Mouse (Mus musculus) MEL (cell line): ENCODE measurements around the gene Olfr1369-ps1. TPM values are rescaled to one million over a fixed set of nuclear protein-coding genes. Genes with fewer than 3 reads are reported as not detected.

Experiments
- DNase-seq: peaks from one replicate; pipeline ENCODE4 v3.0.0; 2011; ENCODE audit warnings: low read depth, low spot score
- H3K27ac ChIP-seq: 2 replicates; pipeline ENCODE4 v1.5.1; 2012; ENCODE audit warnings: low read depth, mild to moderate bottlenecking, control low read depth, low read length, moderate library complexity; ENCODE audit not compliant: control insufficient read depth
- H3K27me3 ChIP-seq, 2 experiments: fragments of 150-350 bp in 1 of 2; sonication (generic) in 1 of 2; 2 replicates each; pipeline ENCODE4 v1.6.1; 2012; ENCODE audit warnings: low read length in 2 of 2, mild to moderate bottlenecking in 2 of 2, improper control_type of control experiment in 1 of 2, moderate library complexity in 1 of 2; ENCODE audit not compliant: insufficient read depth in 2 of 2, control insufficient read depth in 1 of 2
- H3K36me3 ChIP-seq, 2 experiments: 2 replicates each; pipeline ENCODE4 v1.6.1; 2012 to 2014; ENCODE audit warnings: low read length in 2 of 2, improper control_type of control experiment in 1 of 2, inconsistent platforms in 1 of 2, mild to moderate bottlenecking in 1 of 2; ENCODE audit not compliant: insufficient read depth in 2 of 2, control insufficient read depth in 1 of 2
- H3K4me1 ChIP-seq, 2 experiments: fragments of 150-350 bp in 1 of 2; sonication (generic) in 1 of 2; 2 replicates each; pipeline ENCODE4 v1.6.1; 2012; ENCODE audit warnings: low read length in 2 of 2, improper control_type of control experiment in 1 of 2, mild to moderate bottlenecking in 1 of 2; ENCODE audit not compliant: insufficient read depth in 2 of 2, control insufficient read depth in 1 of 2
- H3K4me3 ChIP-seq, 2 experiments: fragments of 150-350 bp in 1 of 2; sonication (generic) in 1 of 2; 2 replicates each; pipeline ENCODE4 v1.5.1; 2012; ENCODE audit warnings: low read depth in 2 of 2, low read length in 2 of 2, mild to moderate bottlenecking in 2 of 2, moderate library complexity in 2 of 2, control low read depth in 1 of 2, improper control_type of control experiment in 1 of 2; ENCODE audit not compliant: control insufficient read depth in 1 of 2, insufficient read depth in 1 of 2
- H3K79me2 ChIP-seq: 2 replicates; pipeline ENCODE4 v1.6.1; 2012; ENCODE audit warnings: mild to moderate bottlenecking, low read length, moderate library complexity; ENCODE audit not compliant: control insufficient read depth, poor library complexity, insufficient read depth
- H3K9ac ChIP-seq: 2 replicates; pipeline ENCODE4 v1.6.1; 2012; ENCODE audit warnings: low read depth, mild to moderate bottlenecking, control low read depth, low read length, moderate library complexity; ENCODE audit not compliant: control insufficient read depth, poor library complexity, severe bottlenecking
- H3K9me3 ChIP-seq: fragments of 150-350 bp; sonication (generic); replicated peaks from 2 replicates; pipeline ENCODE4 v1.6.1; 2012; ENCODE audit warnings: mild to moderate bottlenecking, low read length, improper control_type of control experiment, moderate library complexity; ENCODE audit not compliant: insufficient read depth
- CHD2 ChIP-seq: IDR thresholded peaks from 2 replicates; pipeline ENCODE4 v1.6.1; 2011; ENCODE audit warnings: low read length, improper control_type of control experiment
- E2F4 ChIP-seq: IDR thresholded peaks from 2 replicates; pipeline ENCODE4 v1.6.1; 2011; ENCODE audit warnings: low read depth, low read length, improper control_type of control experiment, borderline replicate concordance
- EP300 ChIP-seq, 2 experiments: IDR thresholded peaks; 2 replicates each; pipeline ENCODE4 v1.6.1; 2011; ENCODE audit warnings: improper control_type of control experiment in 2 of 2, low read length in 2 of 2, low read depth in 1 of 2, mild to moderate bottlenecking in 1 of 2
- GABPA ChIP-seq: IDR thresholded peaks from 2 replicates; pipeline ENCODE4 v1.6.1; 2012; ENCODE audit warnings: low read depth, mild to moderate bottlenecking, inconsistent platforms, low read length, improper control_type of control experiment, moderate library complexity
- GATA1 ChIP-seq: IDR thresholded peaks from 2 replicates; pipeline ENCODE4 v1.6.1; 2011; ENCODE audit warnings: low read depth, low read length, improper control_type of control experiment
- HCFC1 ChIP-seq: IDR thresholded peaks from 2 replicates; pipeline ENCODE4 v1.6.1; 2012; ENCODE audit warnings: low read depth, mild to moderate bottlenecking, inconsistent platforms, low read length, improper control_type of control experiment, moderate library complexity
- JUND ChIP-seq: IDR thresholded peaks from 2 replicates; pipeline ENCODE4 v1.6.1; 2011; ENCODE audit warnings: low read depth, mild to moderate bottlenecking, improper control_type of control experiment, low read length
- MAZ ChIP-seq: IDR thresholded peaks from 2 replicates; pipeline ENCODE4 v1.6.1; 2012; ENCODE audit warnings: low read depth, mild to moderate bottlenecking, inconsistent platforms, low read length, improper control_type of control experiment
- NELFE ChIP-seq: IDR thresholded peaks from 2 replicates; pipeline ENCODE4 v1.6.1; 2011; ENCODE audit warnings: low read depth, low read length, improper control_type of control experiment
- NRF1 ChIP-seq: IDR thresholded peaks from 2 replicates; pipeline ENCODE4 v1.6.1; 2014; ENCODE audit warnings: low read depth, mild to moderate bottlenecking, inconsistent platforms, low read length, improper control_type of control experiment, moderate library complexity; ENCODE audit not compliant: poor library complexity, insufficient read depth, severe bottlenecking
- POLR2AphosphoS5 ChIP-seq: IDR thresholded peaks from 2 replicates; pipeline ENCODE4 v1.6.1; 2012; ENCODE audit warnings: low read depth, borderline replicate concordance, mild to moderate bottlenecking, inconsistent platforms, low read length, moderate library complexity, mixed read lengths
- RAD21 ChIP-seq: IDR thresholded peaks from 2 replicates; pipeline ENCODE4 v1.6.1; 2011; ENCODE audit warnings: mild to moderate bottlenecking, low read depth, low read length, improper control_type of control experiment
- RCOR1 ChIP-seq: IDR thresholded peaks from 2 replicates; pipeline ENCODE4 v1.6.1; 2012; ENCODE audit warnings: low read depth, mild to moderate bottlenecking, inconsistent platforms, low read length, improper control_type of control experiment
- SIN3A ChIP-seq: IDR thresholded peaks from 2 replicates; pipeline ENCODE4 v1.6.1; 2012; ENCODE audit warnings: low read length, improper control_type of control experiment, inconsistent platforms
- SMC3 ChIP-seq: IDR thresholded peaks from 2 replicates; pipeline ENCODE4 v1.6.1; 2011; ENCODE audit warnings: low read depth, low read length, improper control_type of control experiment
- TBP ChIP-seq: IDR thresholded peaks from 2 replicates; pipeline ENCODE4 v1.8.0; 2011; ENCODE audit warnings: low read depth, low read length, improper control_type of control experiment
- UBTF ChIP-seq: IDR thresholded peaks from 2 replicates; pipeline ENCODE4 v1.6.1; 2012; ENCODE audit warnings: low read depth, mild to moderate bottlenecking, inconsistent platforms, low read length, improper control_type of control experiment, moderate library complexity, borderline replicate concordance; ENCODE audit not compliant: insufficient read depth
- ZC3H11A ChIP-seq: IDR thresholded peaks from 2 replicates; pipeline ENCODE4 v1.6.1; 2012; ENCODE audit warnings: low read depth, mild to moderate bottlenecking, inconsistent platforms, low read length, improper control_type of control experiment
- ZKSCAN1 ChIP-seq: IDR thresholded peaks from 2 replicates; pipeline ENCODE4 v1.6.1; 2012; ENCODE audit warnings: low read depth, mild to moderate bottlenecking, inconsistent platforms, low read length, improper control_type of control experiment, moderate library complexity
- ZMIZ1 ChIP-seq: IDR thresholded peaks from 2 replicates; pipeline ENCODE4 v1.6.1; 2012; ENCODE audit warnings: low read depth, mild to moderate bottlenecking, inconsistent platforms, low read length, improper control_type of control experiment, moderate library complexity
- polyA plus RNA-seq, 2 experiments: library from polyadenylated mRNA; stranded (reverse) in 1 of 2; unstranded in 1 of 2; fragments of >175 nt in 1 of 2; fragments of >200 nt in 1 of 2; gene quantifications; 2 replicates each; pipeline versions ENCODE4 v1.2.1 to v1.2.4; 2012; ENCODE audit warnings: low replicate concordance in 2 of 2, low read depth in 1 of 2; ENCODE audit not compliant: insufficient read length in 2 of 2, insufficient read depth in 1 of 2, missing spikeins in 1 of 2
- total RNA-seq: library from RNA; depleted of rRNA; stranded (reverse); fragments of 300-350 nt; gene quantifications from 2 replicates; pipeline ENCODE4 v1.2.3, GENCODE M21; 2012

The Olfr1369-ps1 gene
- total and polyA plus RNA-seq, 3 experiments, result 0.74 TPM; not detected in 2

DNA sequence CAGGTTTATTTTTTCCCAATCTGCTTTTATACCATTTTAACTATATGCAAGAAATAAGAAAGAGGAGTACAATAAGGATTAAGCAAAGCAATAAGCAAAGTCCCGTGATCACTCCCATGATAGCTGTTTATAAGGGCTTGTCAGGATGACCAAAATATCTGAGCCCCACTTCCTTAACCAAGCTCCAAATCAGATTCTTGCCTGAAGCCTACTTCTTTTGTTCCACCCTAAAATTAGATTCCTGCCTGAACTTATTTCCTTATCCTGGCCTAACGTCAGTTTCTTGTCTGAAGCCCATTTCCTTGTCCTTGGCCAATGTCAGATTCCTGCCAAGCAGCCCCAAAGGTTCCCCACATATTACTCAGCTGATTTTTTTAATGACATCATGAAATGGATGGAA lies 28.6 kb upstream of the Olfr1369-ps1 start:
- no peaks in the 10 kb centered on the region for H3K79me2 ChIP-seq
- no peak overlapping the region for H3K27ac ChIP-seq
- H3K4me3 ChIP-seq, result no peak overlapping the region
- H3K27me3 ChIP-seq, result no peaks in the 10 kb centered on the region; a peak in 1 of 4 replicates
- no peaks in the 10 kb centered on the region for H3K36me3 ChIP-seq
- no peak for DNase-seq
- TF ChIP-seq JUND (no peak), TBP (no peak), GATA1 (no peak)
- H3K9me3 ChIP-seq, result no peaks in the 10 kb centered on the region
- H3K9ac ChIP-seq, result no peak overlapping the region
- H3K4me1 ChIP-seq, result no peaks in the 10 kb centered on the region

DNA sequence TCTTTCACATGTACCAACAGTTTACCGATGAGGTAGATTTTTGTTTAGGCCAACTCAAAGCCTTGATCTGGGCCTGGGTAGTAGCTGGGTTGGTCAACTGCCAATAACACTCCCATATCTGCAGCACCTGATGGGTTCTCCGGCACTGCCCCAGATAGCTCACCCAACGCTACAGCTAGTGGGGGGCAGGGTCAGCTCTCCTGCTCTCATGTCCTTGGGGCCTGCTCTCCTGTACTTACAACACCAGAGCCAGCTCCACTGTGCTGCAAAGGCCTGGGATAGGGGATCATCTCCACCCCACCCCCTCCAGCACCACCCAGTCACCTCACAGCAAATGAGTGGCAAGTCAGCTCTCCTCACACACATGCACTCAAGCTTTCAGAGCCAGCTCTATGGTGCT lies 1.5 kb upstream of the Olfr1369-ps1 start:
- H3K9me3 ChIP-seq, result no peaks in the 10 kb centered on the region
- no peak for TF ChIP-seq RAD21
- no peak for TF ChIP-seq RCOR1
- no peak for TF ChIP-seq ZC3H11A
- no peak for TF ChIP-seq ZMIZ1
- no peak for TF ChIP-seq POLR2AphosphoS5
- TF ChIP-seq NRF1, result no peak
- TF ChIP-seq SIN3A, result no peak
- TF ChIP-seq ZKSCAN1, result no peak
- TF ChIP-seq GABPA, result no peak
- TF ChIP-seq NELFE, result no peak
- TF ChIP-seq SMC3, result no peak
- TF ChIP-seq UBTF, result no peak
- no peak for TF ChIP-seq JUND
- H3K27me3 ChIP-seq, result no peaks in the 10 kb centered on the region
- no peaks in the 10 kb centered on the region for H3K4me1 ChIP-seq
- H3K9ac ChIP-seq, result no peak overlapping the region
- no peaks in the 10 kb centered on the region for H3K36me3 ChIP-seq
- H3K27ac ChIP-seq, result no peak overlapping the region
- no peaks in the 10 kb centered on the region for H3K79me2 ChIP-seq
- DNase-seq, result no peak
- no peak overlapping the region for H3K4me3 ChIP-seq

DNA sequence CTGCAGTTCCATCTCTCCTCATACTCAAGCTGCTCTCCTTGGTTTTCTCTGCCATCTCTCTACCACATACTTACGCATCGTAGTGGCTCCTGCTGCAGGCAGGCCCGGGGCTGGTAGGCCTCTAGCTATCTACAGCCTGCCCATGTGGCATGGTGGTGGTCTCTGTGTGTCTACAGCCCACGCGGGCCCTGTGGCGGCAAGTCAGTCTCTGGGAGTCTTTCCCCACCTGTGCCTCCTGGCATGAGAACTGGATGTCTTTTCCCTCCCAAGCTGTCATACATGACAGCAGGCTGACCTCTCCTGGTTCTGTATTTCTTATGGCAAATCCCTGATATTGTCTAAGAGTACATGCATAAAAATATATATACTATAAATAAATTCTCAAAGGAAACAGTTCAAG lies 842 bp upstream of the Olfr1369-ps1 start:
- Histone ChIP-seq H3K4me3 (no peak overlapping the region), H3K9me3 (no peaks in the 10 kb centered on the region), H3K79me2 (no peaks in the 10 kb centered on the region), H3K4me1 (no peaks in the 10 kb centered on the region), H3K36me3 (no peaks in the 10 kb centered on the region)
- DNase-seq, result no peak
- TF ChIP-seq HCFC1 (no peak), POLR2AphosphoS5 (no peak), SIN3A (no peak), EP300 (IDR thresholded peaks at IDR 0.05; ENCODE audit: low read depth in 1 of 2, low read length in 2 of 2) (no peak), MAZ (no peak), CHD2 (no peak), E2F4 (no peak)
- TF ChIP-seq, all 39 proteins: peak for 0
- H3K9ac ChIP-seq, result no peak overlapping the region
- no peaks in the 10 kb centered on the region for H3K27me3 ChIP-seq
- H3K27ac ChIP-seq, result no peak overlapping the region
